In genomic region chr1:132391580-132392022, GRCm38 (mm10) we compare ENCODE assay signal across 8 mouse cellular contexts. TPM values are rescaled to one million over a fixed set of nuclear protein-coding genes. Genes with fewer than 3 reads are reported as not detected.
DNase-seq lines count a peak whose midpoint lies in the region; ATAC-seq lines count a peak whose summit lies in the region.

No protein-coding gene starts in this region.

- 0% methylated on average over 32 of the region's 54 CpGs for WGBS in hindbrain, embryonic 13.5 days

- H3K27ac ChIP-seq in hindbrain, embryonic 13.5 days, result peak overlapping the region; percentile 94

- no peaks in the 10 kb centered on the region for H3K9me3 ChIP-seq in hindbrain, embryonic 13.5 days

- peaks cover 56% of the 10 kb centered on the region for H3K4me1 ChIP-seq in hindbrain, embryonic 13.5 days (replicated peaks)

- peak overlapping the region; percentile 96 for H3K9ac ChIP-seq in hindbrain, embryonic 13.5 days

- peak; percentile 75 for DNase-seq in R1 (ENCODE audit: low read depth, low spot score)
- DNase-seq in cerebellum, adult 9-11 months, result peak; percentile 91
- peak; percentile 75 for DNase-seq in forelimb bud, embryonic 11.5 days (ENCODE audit: low read depth, low spot score)
- peak; percentile 92 for DNase-seq in left cerebral cortex, postnatal 4 days
- peak; percentile 87 for DNase-seq in mesoderm, embryonic 11.5 days (ENCODE audit: low read depth, low spot score)
- peak; percentile 59 for DNase-seq in skeletal muscle tissue, adult 2 months (ENCODE audit: low read depth, low spot score)
- no peak for DNase-seq in c-Kit-positive CD71-positive TER-119-positive erythroid progenitor cells, embryonic 14.5 days (ENCODE audit: low spot score)

- intact Hi-C loops in left cerebral cortex, postnatal 4 days (cut with DNase I), result no loop called here

- H3K4me3 ChIP-seq in hindbrain, embryonic 13.5 days, result peak overlapping the region; percentile 83

- H3K36me3 ChIP-seq in hindbrain, embryonic 13.5 days, result no peaks in the 10 kb centered on the region

- peak; percentile 94 for ATAC-seq in hindbrain, embryonic 13.5 days (ENCODE audit: low FRiP score)

- H3K4me2 ChIP-seq in hindbrain, embryonic 13.5 days, result peak overlapping the region; percentile 89

- no peaks in the 10 kb centered on the region for H3K27me3 ChIP-seq in hindbrain, embryonic 13.5 days

RNA-seq across cellular contexts. Expression of gene Tmcc2, which starts 0.5 kb away (rescaled TPM):
- polyA plus RNA-seq in hindbrain, embryonic 13.5 days (2015; fragmentation: Nextera tagmentation; extraction: Ambion mirVana), result 24.6 and 25.7 TPM in 2 replicates
- total RNA-seq in left cerebral cortex, postnatal 4 days (2021), result 100 to 1,000 TPM; 128 to 133 TPM

RNA-seq across cellular contexts. Expression of gene Dstyk, which starts 25.8 kb away (rescaled TPM):
- polyA plus RNA-seq in hindbrain, embryonic 13.5 days (2015; fragmentation: Nextera tagmentation; extraction: Ambion mirVana), result 10.0 and 10.3 TPM in 2 replicates
- 10 to 100 TPM; 22.0 to 23.9 TPM for total RNA-seq in left cerebral cortex, postnatal 4 days (2021)
